Mouse (Mus musculus) heart, embryonic 12.5 days (tissue): ENCODE measurements around the gene 1500015O10Rik. TPM values are rescaled to one million over a fixed set of nuclear protein-coding genes. Genes with fewer than 3 reads are reported as not detected.

Experiments
- ATAC-seq: fragments of 200-750 bp; cut with Nextera tagmentation; 2 replicates; pipeline ENCODE4 v1.8.0; 2017; ENCODE audit warnings: moderate TSS enrichment, moderate library complexity; ENCODE audit not compliant: insufficient number of reproducible peaks, low FRiP score
- H3K27ac ChIP-seq: fragments of 300-500 bp; sonication (generic); 2 replicates; pipeline ENCODE4 v1.5.1; 2016; ENCODE audit warnings: mild to moderate bottlenecking, moderate library complexity; ENCODE audit not compliant: poor library complexity, severe bottlenecking
- H3K27me3 ChIP-seq: fragments of 300-500 bp; sonication (generic); replicated peaks from 2 replicates; pipeline ENCODE4 v1.6.1; 2016; ENCODE audit warnings: mild to moderate bottlenecking, moderate library complexity
- H3K36me3 ChIP-seq: fragments of 300-500 bp; sonication (generic); 2 replicates; pipeline ENCODE4 v1.6.1; 2016; ENCODE audit warnings: mild to moderate bottlenecking, moderate library complexity
- H3K4me1 ChIP-seq: fragments of 300-500 bp; sonication (generic); replicated peaks from 2 replicates; pipeline ENCODE4 v1.6.1; 2016; ENCODE audit warnings: mild to moderate bottlenecking
- H3K4me2 ChIP-seq: fragments of 300-500 bp; sonication (generic); 2 replicates; pipeline ENCODE4 v1.6.1; 2016; ENCODE audit warnings: mild to moderate bottlenecking, moderate library complexity
- H3K4me3 ChIP-seq: fragments of 300-500 bp; sonication (generic); 2 replicates; pipeline ENCODE4 v1.5.1; 2016; ENCODE audit warnings: mild to moderate bottlenecking
- H3K9ac ChIP-seq: fragments of 300-500 bp; sonication (generic); 2 replicates; pipeline ENCODE4 v1.6.1; 2016; ENCODE audit warnings: mild to moderate bottlenecking, moderate library complexity
- H3K9me3 ChIP-seq: fragments of 300-500 bp; sonication (generic); replicated peaks from 2 replicates; pipeline ENCODE4 v1.6.1; 2016; ENCODE audit warnings: mild to moderate bottlenecking, moderate library complexity
- WGBS: fragments of 180-500 bp; shearing (Covaris S2); methylation state at CpG from one replicate; pipeline ENCODE4 v1.1.7; 2016; 5-methylcytosine and 5-hydroxymethylcytosine counted together
- polyA plus RNA-seq: library from polyadenylated mRNA; unstranded; fragments of >200 nt; fragmentation: Nextera tagmentation; extraction: Ambion mirVana; gene quantifications from 2 replicates; pipeline ENCODE4 v1.2.1, GENCODE M21; 2016

The 1500015O10Rik gene
- polyA plus RNA-seq, 1 experiment from 2014 or later: 3.2 TPM

DNA sequence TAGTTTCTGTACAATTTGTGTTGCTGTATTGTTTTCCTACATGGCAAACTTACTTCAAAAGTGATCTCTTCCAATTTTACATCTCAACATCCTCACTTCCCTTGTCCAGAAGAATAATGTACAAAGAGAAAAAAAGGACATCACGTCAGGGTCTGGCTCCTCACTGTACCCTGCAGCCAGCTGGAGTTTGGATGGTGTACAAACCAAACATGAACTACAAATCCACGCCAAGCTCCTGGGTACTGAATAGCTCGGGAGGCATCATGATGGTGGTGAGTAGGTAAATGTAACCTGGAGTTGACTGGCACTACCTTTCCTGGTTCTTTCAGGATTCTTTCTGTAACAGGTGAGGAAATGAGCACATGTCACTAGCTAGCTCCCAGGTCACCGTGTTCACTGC is 43.7 kb downstream of the 1500015O10Rik start:
- no peaks in the 10 kb centered on the region for H3K4me1 ChIP-seq
- H3K36me3 ChIP-seq: peaks cover 45% of the 10 kb centered on the region
- no peak overlapping the region for H3K4me3 ChIP-seq
- H3K9ac ChIP-seq: no peak overlapping the region
- H3K4me2 ChIP-seq: no peak overlapping the region
- WGBS: 93% methylated on average over 4 of the region's 4 CpGs
- ATAC-seq: no peak
- H3K27me3 ChIP-seq: no peaks in the 10 kb centered on the region
- H3K9me3 ChIP-seq: no peaks in the 10 kb centered on the region
- no peak overlapping the region for H3K27ac ChIP-seq

DNA sequence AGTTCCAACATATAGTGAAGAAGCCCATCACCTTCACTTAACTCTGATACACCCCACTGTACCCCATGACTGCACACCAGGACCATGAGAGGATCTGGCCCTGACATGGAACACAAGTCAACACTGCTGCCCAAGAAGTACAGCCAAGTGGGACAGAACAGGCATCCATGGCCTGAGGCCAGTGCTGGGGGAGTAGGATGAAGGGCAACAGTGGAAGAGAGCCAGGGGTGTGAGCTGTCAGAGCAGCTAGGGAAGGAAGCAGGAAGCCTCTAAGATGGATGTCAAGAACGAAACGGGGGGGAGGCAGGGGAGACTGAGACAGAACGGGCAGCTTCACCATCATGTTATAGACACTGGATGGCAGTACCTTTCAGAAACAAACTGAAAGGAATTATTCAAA is 45.7 kb downstream of the 1500015O10Rik start:
- Histone ChIP-seq H3K4me1 (peaks cover 5% of the 10 kb centered on the region), H3K27ac (no peak overlapping the region), H3K4me2 (no peak overlapping the region), H3K9ac (no peak overlapping the region), H3K36me3 (peaks cover 34% of the 10 kb centered on the region), H3K4me3 (no peak overlapping the region), H3K9me3 (no peaks in the 10 kb centered on the region), H3K27me3 (no peaks in the 10 kb centered on the region)
- no peak for ATAC-seq
- WGBS: 83% methylated on average over 3 of the region's 3 CpGs

DNA sequence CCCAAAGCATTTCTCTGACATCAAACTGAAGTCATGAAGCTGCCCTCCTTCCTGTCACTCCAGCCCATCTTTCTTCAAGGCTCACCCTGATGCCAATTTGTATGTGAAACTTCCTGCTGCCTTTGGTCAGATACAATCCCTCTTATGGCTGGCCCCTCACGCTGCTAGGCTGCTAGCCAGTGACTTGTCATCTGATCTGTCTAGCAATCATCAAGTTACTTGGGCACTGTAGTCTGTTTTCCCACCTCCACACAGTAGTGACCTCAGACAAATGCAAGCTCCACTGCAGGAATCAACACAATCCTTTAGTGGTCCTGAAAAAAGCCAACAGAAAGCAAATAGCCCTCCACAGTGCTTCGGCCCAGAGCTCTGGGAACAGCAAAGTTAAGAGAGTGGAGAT is 50.8 kb downstream of the 1500015O10Rik start:
- no peak overlapping the region for H3K4me2 ChIP-seq
- H3K9me3 ChIP-seq: no peaks in the 10 kb centered on the region
- no peak overlapping the region for H3K9ac ChIP-seq
- no peak overlapping the region for H3K27ac ChIP-seq
- peaks cover 12% of the 10 kb centered on the region for H3K36me3 ChIP-seq
- peaks cover 23% of the 10 kb centered on the region for H3K4me1 ChIP-seq
- WGBS: 46% methylated on average over 2 of the region's 2 CpGs
- no peaks in the 10 kb centered on the region for H3K27me3 ChIP-seq
- no peak overlapping the region for H3K4me3 ChIP-seq
- no peak for ATAC-seq

DNA sequence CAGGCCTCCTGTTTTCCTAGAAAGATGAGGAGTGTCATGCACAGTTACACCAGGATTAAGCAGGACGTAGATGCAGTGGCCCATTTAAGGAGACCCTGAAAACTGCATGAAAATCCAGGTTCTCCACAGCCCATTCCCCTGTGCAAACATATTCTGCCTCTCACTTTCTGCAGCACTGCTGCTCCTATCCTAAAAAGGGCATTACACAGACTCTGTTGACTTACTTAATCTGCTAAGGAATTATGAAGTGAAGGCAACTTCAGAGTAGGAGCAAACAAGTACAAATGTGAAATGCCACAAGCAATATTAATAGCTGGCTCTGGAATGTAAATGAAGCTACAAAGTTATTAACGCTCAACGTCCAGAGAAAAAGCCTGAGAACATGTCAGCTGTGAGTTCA is 51.3 kb downstream of the 1500015O10Rik start:
- H3K27me3 ChIP-seq: no peaks in the 10 kb centered on the region
- H3K9me3 ChIP-seq: no peaks in the 10 kb centered on the region
- no peak for ATAC-seq
- H3K4me3 ChIP-seq: no peak overlapping the region
- no peak overlapping the region for H3K4me2 ChIP-seq
- no peak overlapping the region for H3K27ac ChIP-seq
- H3K4me1 ChIP-seq: peaks cover 23% of the 10 kb centered on the region
- H3K9ac ChIP-seq: no peak overlapping the region
- peaks cover 16% of the 10 kb centered on the region for H3K36me3 ChIP-seq
- WGBS: 88% methylated on average over 3 of the region's 3 CpGs

DNA sequence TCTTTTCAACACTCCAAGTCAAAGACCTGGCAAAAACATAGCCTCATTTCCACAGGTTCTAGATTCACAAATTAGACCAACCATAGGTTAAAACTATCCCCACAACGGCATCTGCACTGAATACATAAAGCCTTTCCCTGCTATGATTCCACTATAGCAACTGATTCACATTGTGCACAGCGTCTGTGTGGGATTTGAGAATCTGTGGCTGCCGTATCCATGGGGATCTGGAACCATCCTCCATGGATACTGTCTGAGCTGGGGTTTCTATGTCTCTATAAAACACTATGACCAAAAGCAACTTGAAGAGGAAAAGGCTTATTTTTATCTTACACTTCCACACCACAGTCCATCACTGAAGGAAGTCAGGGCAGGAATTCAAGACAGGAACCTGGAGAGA is 52.3 kb downstream of the 1500015O10Rik start:
- H3K27ac ChIP-seq: no peak overlapping the region
- H3K4me1 ChIP-seq: peaks cover 23% of the 10 kb centered on the region
- H3K4me3 ChIP-seq: no peak overlapping the region
- H3K9ac ChIP-seq: no peak overlapping the region
- WGBS: 92% methylated on average over 3 of the region's 3 CpGs
- no peak for ATAC-seq
- peaks cover 18% of the 10 kb centered on the region for H3K36me3 ChIP-seq
- no peaks in the 10 kb centered on the region for H3K9me3 ChIP-seq
- H3K27me3 ChIP-seq: no peaks in the 10 kb centered on the region
- no peak overlapping the region for H3K4me2 ChIP-seq

DNA sequence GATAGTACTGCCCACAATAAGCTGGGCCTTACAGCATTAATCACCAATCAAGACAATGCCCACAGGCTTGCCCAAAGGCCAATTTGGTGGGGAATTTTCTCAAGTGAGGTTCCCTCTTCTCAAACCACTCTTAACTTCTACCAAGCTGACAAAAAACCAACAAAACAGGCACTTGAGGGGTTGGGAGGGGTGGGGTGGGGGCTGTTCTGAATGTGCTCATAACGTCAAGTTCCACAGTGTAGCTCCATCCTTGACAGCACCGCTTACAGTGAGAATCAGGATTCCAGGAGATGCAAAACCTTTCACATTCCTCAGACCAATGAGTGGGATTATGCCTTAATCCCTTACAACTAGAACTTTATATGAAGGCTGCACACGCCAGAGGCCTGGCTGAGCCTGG is 52.8 kb downstream of the 1500015O10Rik start:
- Histone ChIP-seq H3K4me1 (peaks cover 23% of the 10 kb centered on the region), H3K27me3 (no peaks in the 10 kb centered on the region), H3K27ac (no peak overlapping the region), H3K9ac (no peak overlapping the region), H3K4me3 (no peak overlapping the region), H3K4me2 (no peak overlapping the region), H3K9me3 (no peaks in the 10 kb centered on the region), H3K36me3 (peaks cover 18% of the 10 kb centered on the region)
- ATAC-seq: no peak
- 81% methylated on average over 3 of the region's 3 CpGs for WGBS

DNA sequence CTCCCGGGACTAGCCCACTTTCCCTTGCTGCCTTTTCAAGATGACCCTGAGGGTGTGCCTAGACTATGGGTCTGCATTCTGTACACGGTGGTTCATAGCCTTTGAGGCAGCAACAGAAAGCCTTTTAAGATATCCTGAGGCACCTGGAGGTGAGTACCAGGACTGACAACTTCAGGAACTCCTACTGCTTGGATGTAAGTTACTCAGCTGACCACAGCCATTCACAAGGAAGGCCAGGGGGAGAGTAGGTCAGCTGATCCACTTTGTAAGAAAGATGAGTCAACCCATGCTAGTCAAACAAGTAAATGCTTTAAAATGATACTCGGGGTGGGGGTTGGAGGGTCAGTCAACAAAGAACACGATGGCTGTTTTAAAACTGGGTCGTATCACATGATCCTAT is 54.9 kb downstream of the 1500015O10Rik start:
- Histone ChIP-seq H3K4me2 (no peak overlapping the region), H3K27ac (no peak overlapping the region), H3K27me3 (no peaks in the 10 kb centered on the region), H3K36me3 (peaks cover 11% of the 10 kb centered on the region), H3K9ac (no peak overlapping the region), H3K4me1 (peaks cover 23% of the 10 kb centered on the region), H3K9me3 (no peaks in the 10 kb centered on the region), H3K4me3 (no peak overlapping the region)
- WGBS: 77% methylated on average over 5 of the region's 5 CpGs
- ATAC-seq: no peak

DNA sequence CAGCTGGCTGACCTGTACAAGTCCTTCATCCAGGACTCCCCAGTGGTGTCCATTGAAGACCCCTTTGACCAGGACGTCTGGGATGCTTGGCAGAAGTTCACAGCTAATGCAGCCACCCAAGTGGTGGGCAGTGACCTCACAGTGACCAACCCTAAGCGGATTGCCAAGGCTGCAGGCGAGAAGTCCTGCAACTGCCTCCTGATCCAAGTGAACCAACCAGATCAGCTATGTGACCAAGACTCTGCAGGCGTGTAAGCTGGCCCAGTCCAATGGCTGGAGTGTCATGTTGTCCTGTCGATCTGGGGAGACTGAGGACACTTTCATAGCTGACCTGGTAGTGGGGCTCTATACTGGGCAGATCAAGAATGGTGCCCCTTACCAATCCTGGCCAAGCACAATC is 56.3 kb downstream of the 1500015O10Rik start:
- Histone ChIP-seq H3K4me1 (peaks cover 12% of the 10 kb centered on the region), H3K27me3 (no peaks in the 10 kb centered on the region), H3K4me3 (no peak overlapping the region), H3K36me3 (peaks cover 11% of the 10 kb centered on the region), H3K27ac (no peak overlapping the region), H3K9me3 (no peaks in the 10 kb centered on the region), H3K4me2 (no peak overlapping the region), H3K9ac (no peak overlapping the region)
- no peak for ATAC-seq
- WGBS: 86% methylated on average over 5 of the region's 5 CpGs

DNA sequence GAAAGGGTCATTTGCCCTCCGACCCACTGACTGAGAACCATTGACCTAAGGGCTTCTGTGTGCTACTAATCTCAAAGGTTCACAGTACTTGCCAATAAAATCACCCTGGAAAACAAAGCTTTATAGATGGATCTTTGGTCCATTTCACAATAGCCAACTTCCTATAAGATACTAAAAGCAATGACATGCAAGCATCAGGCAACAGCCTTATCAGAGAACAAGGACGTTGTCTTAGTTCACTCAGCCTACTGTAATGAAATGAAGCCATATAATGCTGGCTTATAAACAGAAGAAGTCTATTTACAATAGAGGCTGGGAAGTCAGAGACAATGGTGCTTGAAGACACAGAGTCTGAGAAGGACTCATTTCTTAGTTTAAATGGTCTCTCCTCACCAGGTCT is 59.4 kb downstream of the 1500015O10Rik start:
- Histone ChIP-seq H3K9me3 (no peaks in the 10 kb centered on the region), H3K27me3 (no peaks in the 10 kb centered on the region), H3K4me1 (no peaks in the 10 kb centered on the region), H3K27ac (no peak overlapping the region), H3K4me3 (no peak overlapping the region), H3K9ac (no peak overlapping the region), H3K4me2 (no peak overlapping the region), H3K36me3 (peaks cover 11% of the 10 kb centered on the region)
- WGBS: 81% methylated on average over 2 of the region's 2 CpGs
- ATAC-seq: no peak

Other genes with a start within 250 kb of the 1500015O10Rik start
- 15.6 and 17.0 TPM in 2 replicates for gene Uxs1, start 97.2 kb downstream of the 1500015O10Rik start, polyA plus RNA-seq
- 55.2 and 56.0 TPM in 2 replicates for gene Tpp2, start 203.0 kb downstream of the 1500015O10Rik start, polyA plus RNA-seq